Mouse (Mus musculus) heart, postnatal 0 days (tissue): ENCODE measurements around the gene Mical2.

ENCODE experiments used
- CTCF ChIP-seq: IDR thresholded peaks from 2 replicates; pipeline ENCODE4 v1.5.1; 2016; ENCODE audit warnings: antibody characterized with exemption, control low read depth, low read depth
- EP300 ChIP-seq: IDR thresholded peaks from 2 replicates; pipeline ENCODE4 v1.6.1; 2016; ENCODE audit warnings: antibody characterized with exemption, low read depth

- TF ChIP-seq CTCF, result no peak
- no peak for TF ChIP-seq EP300
These were observed 162.8 kb downstream of the Mical2 start for GRCm38 (mm10) chr7:112388363-112388875.
